Mouse (Mus musculus) kidney, postnatal 0 days (tissue): ENCODE measurements at regions not wholly inside any gene's neighbourhood (a gene's known extent, or its start where the extent isn't known, plus 50 kb on each side); places are given as distances from the start of the nearest gene placed in this dataset.
A peak's percentile ranks its signal among the peaks of the same experiment; 100 is the strongest.

Source experiments
- ATAC-seq: fragments of 200-750 bp; cut with Nextera tagmentation; replicated peaks from 2 replicates; pipeline ENCODE4 v1.8.0; 2017; ENCODE audit warnings: low read depth, moderate number of reproducible peaks, moderate TSS enrichment, moderate library complexity; ENCODE audit not compliant: low FRiP score
- DNase-seq: peaks from one replicate; pipeline ENCODE4 v3.0.0-alpha.2; 2016; ENCODE audit warnings: low spot score
- H3K27ac ChIP-seq: fragments of 300-500 bp; sonication (generic); 2 replicates; pipeline ENCODE4 v1.5.1; 2014; ENCODE audit warnings: mild to moderate bottlenecking
- H3K27me3 ChIP-seq: fragments of 300-500 bp; sonication (generic); 2 replicates; pipeline ENCODE4 v1.6.1; 2014; ENCODE audit warnings: low read length, mixed read lengths; ENCODE audit not compliant: insufficient read depth
- H3K36me3 ChIP-seq: fragments of 300-500 bp; sonication (generic); 2 replicates; pipeline ENCODE4 v1.6.1; 2014; ENCODE audit warnings: low read length, mixed read lengths; ENCODE audit not compliant: insufficient read depth
- H3K4me1 ChIP-seq: fragments of 300-500 bp; sonication (generic); replicated peaks from 2 replicates; pipeline ENCODE4 v1.6.1; 2014; ENCODE audit warnings: antibody characterized with exemption, low read length, mixed read lengths; ENCODE audit not compliant: insufficient read depth
- H3K4me2 ChIP-seq: fragments of 300-500 bp; sonication (generic); 2 replicates; pipeline ENCODE4 v1.6.1; 2014; ENCODE audit warnings: mild to moderate bottlenecking, low read length, moderate library complexity, mixed read lengths
- H3K4me3 ChIP-seq: fragments of 300-500 bp; sonication (generic); replicated peaks from 2 replicates; pipeline ENCODE4 v1.5.1; 2014; ENCODE audit warnings: low read depth, low read length
- H3K9ac ChIP-seq: fragments of 300-500 bp; sonication (generic); 2 replicates; pipeline ENCODE4 v1.6.1; 2014; ENCODE audit warnings: low read depth, low read length
- H3K9me3 ChIP-seq: fragments of 300-500 bp; sonication (generic); replicated peaks from 2 replicates; pipeline ENCODE4 v1.6.1; 2016; ENCODE audit warnings: low read length, inconsistent platforms, mixed read lengths
- CTCF ChIP-seq: IDR thresholded peaks from 2 replicates; pipeline ENCODE4 v1.5.1; 2016; ENCODE audit warnings: antibody characterized with exemption, low read depth, mild to moderate bottlenecking, moderate library complexity
- WGBS: fragments of 180-500 bp; shearing (Covaris S2); extraction: QIAGEN DNeasy Blood & Tissue Kit; methylation state at CpG from one replicate; pipeline ENCODE4 v1.1.7; 2014; 5-methylcytosine and 5-hydroxymethylcytosine counted together

DNA sequence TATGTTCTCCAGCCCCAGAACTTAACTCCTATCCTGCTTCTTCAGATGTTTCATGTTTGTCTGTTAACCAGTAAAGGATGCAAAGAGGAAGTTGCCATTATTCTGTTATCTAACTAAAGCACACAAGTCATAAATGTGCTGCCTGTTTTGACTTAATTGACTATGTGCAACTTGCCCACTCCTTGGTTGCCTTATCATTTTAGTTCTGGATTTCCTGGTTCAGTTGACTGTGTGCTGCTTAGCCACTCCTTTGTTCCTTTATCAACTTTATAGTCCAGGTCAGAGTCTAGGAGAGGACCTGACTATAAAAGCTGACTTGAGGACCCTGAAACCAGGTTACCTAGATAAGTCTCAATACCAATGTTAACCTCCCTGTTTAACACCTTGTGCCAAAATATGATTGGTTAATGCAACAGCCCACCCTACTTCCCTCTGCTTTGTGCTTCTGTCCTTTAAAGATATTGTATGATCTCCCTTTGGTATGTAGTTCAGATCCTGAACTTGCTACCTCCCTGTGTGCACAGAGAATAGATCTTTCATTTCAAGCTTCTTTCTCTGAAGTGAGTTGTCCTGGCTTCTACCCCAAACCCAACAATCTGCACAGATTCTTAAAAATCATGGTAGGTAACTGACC is 721.2 kb upstream of the Lcorl start:
- no peak for ATAC-seq

DNA sequence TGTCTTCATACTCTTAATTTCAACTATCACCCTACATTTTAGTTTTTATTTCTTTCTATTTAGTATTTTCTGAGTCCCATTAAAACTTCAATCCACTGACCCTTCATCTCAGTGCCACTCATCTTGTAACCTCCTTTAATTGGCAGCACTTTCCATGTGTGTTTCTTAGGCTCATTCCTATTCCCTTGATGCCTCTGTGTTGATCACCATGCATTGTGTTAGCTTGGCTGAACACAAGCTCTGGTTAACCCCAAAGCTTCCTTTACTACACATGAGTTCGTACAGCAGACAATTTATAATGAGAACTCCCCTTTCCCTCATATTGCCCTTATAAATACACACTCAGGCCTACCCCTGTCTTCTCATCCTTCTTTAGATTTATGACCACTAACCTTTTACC is 716.5 kb upstream of the Lcorl start:
- Histone ChIP-seq H3K9me3 (no peaks in the 10 kb centered on the region), H3K4me3 (no peak overlapping the region), H3K27ac (no peak overlapping the region), H3K4me1 (no peaks in the 10 kb centered on the region), H3K4me2 (no peak overlapping the region), H3K36me3 (no peaks in the 10 kb centered on the region), H3K9ac (no peak overlapping the region), H3K27me3 (no peaks in the 10 kb centered on the region)
- WGBS, result 46% methylated on average over 1 of the region's 1 CpGs
- no peak for TF ChIP-seq CTCF
- ATAC-seq (no peak), DNase-seq (peak; percentile 7)

More for the DNA sequence above, 721.2 kb upstream of the Lcorl start:
- no peak overlapping the region for H3K4me3 ChIP-seq
- no peak for DNase-seq
- no peaks in the 10 kb centered on the region for H3K27me3 ChIP-seq
- H3K4me1 ChIP-seq, result no peaks in the 10 kb centered on the region
- H3K9me3 ChIP-seq, result no peaks in the 10 kb centered on the region
- H3K9ac ChIP-seq, result no peak overlapping the region
- H3K36me3 ChIP-seq, result no peaks in the 10 kb centered on the region
- H3K27ac ChIP-seq, result no peak overlapping the region
- H3K4me2 ChIP-seq, result no peak overlapping the region
- no peak for TF ChIP-seq CTCF

DNA sequence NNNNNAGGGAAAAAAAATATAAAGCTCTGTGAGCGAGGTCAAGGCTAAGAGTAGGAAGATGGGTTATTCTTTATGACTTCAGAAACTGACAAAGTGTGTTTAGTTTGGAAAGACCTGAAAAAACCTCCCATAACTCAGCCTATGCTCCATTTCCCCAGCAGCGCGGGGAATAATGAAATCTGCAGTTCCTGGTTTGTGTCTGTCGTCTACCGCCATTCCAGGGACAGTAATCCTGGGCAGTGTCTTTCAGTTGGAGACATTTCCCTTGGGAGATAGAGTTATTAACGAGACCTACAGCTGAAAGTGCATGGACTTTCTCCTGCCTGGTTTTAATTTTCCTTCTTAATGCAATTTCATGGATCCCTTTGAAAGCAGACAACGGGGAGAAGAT is 715.9 kb upstream of the Lcorl start:
- no peak overlapping the region for H3K27ac ChIP-seq
- no peak for ATAC-seq
- TF ChIP-seq CTCF, result no peak
- H3K9ac ChIP-seq, result no peak overlapping the region
- 57% methylated on average over 7 of the region's 7 CpGs for WGBS
- no peak overlapping the region for H3K4me2 ChIP-seq
- no peaks in the 10 kb centered on the region for H3K9me3 ChIP-seq
- no peaks in the 10 kb centered on the region for H3K27me3 ChIP-seq
- H3K4me1 ChIP-seq, result no peaks in the 10 kb centered on the region
- H3K36me3 ChIP-seq, result no peaks in the 10 kb centered on the region
- H3K4me3 ChIP-seq, result no peak overlapping the region
- DNase-seq, result peak; percentile 72

DNA sequence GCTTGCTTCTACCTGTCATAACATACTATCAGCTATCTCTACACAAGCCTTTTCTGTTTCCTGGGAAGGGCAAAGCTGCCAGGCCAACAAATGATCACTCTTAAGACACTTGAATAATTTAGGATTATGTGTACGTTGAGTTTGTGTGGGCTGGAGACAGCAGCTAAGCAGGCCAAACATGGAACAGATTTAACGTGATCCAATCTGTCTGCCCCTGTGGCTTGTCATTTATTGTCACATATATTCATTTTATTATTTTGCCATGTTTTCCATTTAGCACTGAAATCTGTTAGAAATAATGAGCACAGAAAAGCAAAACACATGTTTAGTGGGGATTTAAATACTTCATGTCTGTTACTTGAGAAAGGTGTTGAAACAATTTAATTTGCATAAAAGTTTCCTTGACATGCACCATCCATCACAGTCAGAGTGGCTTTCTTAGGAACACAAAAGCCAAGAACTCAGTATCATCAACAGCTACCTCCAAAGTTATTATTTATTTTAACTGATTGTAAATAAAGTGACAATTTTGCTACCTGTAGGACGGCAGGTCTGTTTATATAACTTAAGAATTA is 699.4 kb upstream of the Lcorl start:
- Histone ChIP-seq H3K27ac (no peak overlapping the region), H3K4me3 (no peak overlapping the region), H3K9ac (no peak overlapping the region), H3K36me3 (no peaks in the 10 kb centered on the region), H3K9me3 (no peaks in the 10 kb centered on the region), H3K27me3 (no peaks in the 10 kb centered on the region), H3K4me1 (no peaks in the 10 kb centered on the region), H3K4me2 (no peak overlapping the region)
- WGBS, result 64% methylated on average over 3 of the region's 3 CpGs
- TF ChIP-seq CTCF, result no peak
- no peak for ATAC-seq
- DNase-seq, result no peak

DNA sequence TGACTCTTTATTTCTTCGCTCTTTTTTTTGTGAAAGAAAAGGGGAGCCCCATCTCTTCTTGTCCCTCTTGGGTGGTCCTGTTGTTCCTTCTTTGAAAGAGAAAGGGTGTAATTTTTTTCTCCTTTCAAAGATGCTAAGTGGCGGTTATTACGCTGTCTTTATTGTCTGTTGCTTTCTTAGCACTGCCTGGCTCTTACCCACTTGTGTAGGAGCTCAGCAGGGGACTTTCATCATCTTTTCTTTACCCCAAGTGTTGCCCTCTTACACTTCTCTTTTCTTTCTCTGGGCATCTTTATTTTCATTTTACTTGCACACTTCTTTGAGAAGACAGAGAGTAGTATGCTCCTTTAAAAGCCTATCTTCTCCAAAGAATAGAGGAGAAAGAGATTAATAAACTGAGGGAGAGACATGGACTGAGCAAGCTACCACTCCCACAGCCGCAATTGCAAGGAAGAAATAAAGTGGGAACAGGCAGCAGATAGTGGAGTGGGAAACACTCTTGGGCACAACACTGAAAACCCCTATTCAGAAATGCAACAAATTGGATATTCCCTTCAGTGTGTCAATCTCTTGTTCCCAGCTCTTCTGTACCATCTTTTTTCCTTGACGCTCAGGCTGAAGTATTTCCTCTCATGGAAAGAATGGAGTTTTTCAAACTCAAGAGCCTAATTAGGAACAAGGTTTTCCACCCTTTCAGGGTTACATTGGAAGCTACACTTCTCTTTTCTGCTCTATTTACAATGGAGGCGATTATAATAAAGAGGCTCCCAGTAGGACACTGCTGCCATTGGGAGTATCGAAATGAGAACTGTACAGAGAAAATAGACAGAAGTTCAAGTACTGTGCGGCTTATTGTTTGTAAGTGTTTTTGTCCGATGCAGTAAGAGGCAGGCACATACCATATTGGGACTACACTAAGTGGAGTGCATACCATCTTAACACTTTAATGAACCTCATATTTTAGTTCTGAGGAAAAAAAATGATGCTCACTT is 684.2 kb upstream of the Lcorl start:
- Histone ChIP-seq H3K4me2 (no peak overlapping the region), H3K36me3 (no peaks in the 10 kb centered on the region), H3K27me3 (no peaks in the 10 kb centered on the region), H3K4me3 (no peak overlapping the region), H3K27ac (no peak overlapping the region), H3K9me3 (no peaks in the 10 kb centered on the region), H3K9ac (no peak overlapping the region), H3K4me1 (no peaks in the 10 kb centered on the region)
- no peak for TF ChIP-seq CTCF
- ATAC-seq (no peak), DNase-seq (no peak)
- WGBS, result 78% methylated on average over 9 of the region's 9 CpGs
